Mouse (Mus musculus) natural killer cell, adult 2 months (primary cell): ENCODE results near the gene Itpk1.
"Not testable (repeated sequence)": the region's sequence is repeated elsewhere in the genome, so short reads cannot be mapped to it uniquely, and the experiment has no call there.

Experiments
- DNase-seq, 2 experiments: peaks; one replicate each; pipeline ENCODE4 v3.0.0; 2022; ENCODE audit warnings: low spot score in 2 of 2

Gene Itpk1

GRCm38 (mm10) chr12:102660906-102661651, 43.7 kb downstream of the Itpk1 start:
- no peak for DNase-seq

GRCm38 (mm10) chr12:102653003-102653402, 51.7 kb downstream of the Itpk1 start:
- no peak for DNase-seq

- peak; percentile 56 to 62 for DNase-seq
Measured at GRCm38 (mm10) chr12:102652420-102652819, 52.3 kb downstream of the Itpk1 start.

- no peak for DNase-seq
Measured at GRCm38 (mm10) chr12:102651871-102652270, 52.9 kb downstream of the Itpk1 start.

- no peak for DNase-seq
Measured at GRCm38 (mm10) chr12:102651401-102651800, 53.3 kb downstream of the Itpk1 start.

GRCm38 (mm10) chr12:102650649-102651048, 54.1 kb downstream of the Itpk1 start:
- DNase-seq, result no peak

- peak; percentile 32 to 65 for DNase-seq
Measured at GRCm38 (mm10) chr12:102647839-102648564, 56.7 kb downstream of the Itpk1 start.

GRCm38 (mm10) chr12:102646586-102647260, 58.0 kb downstream of the Itpk1 start:
- DNase-seq, result no peak

GRCm38 (mm10) chr12:102645911-102646585, 58.7 kb downstream of the Itpk1 start:
- DNase-seq, result no peak

GRCm38 (mm10) chr12:102643316-102643715, 61.4 kb downstream of the Itpk1 start:
- DNase-seq, result no peak

GRCm38 (mm10) chr12:102640436-102641163, 64.1 kb downstream of the Itpk1 start:
- no peak for DNase-seq

- no peak for DNase-seq
Measured at GRCm38 (mm10) chr12:102638878-102639277, 65.9 kb downstream of the Itpk1 start.

GRCm38 (mm10) chr12:102637235-102637634, 67.5 kb downstream of the Itpk1 start:
- DNase-seq, result no peak

GRCm38 (mm10) chr12:102634436-102635050, 70.2 kb downstream of the Itpk1 start:
- no peak for DNase-seq

GRCm38 (mm10) chr12:102633083-102633501, 71.6 kb downstream of the Itpk1 start:
- DNase-seq, result no peak

GRCm38 (mm10) chr12:102631690-102632089, 73.0 kb downstream of the Itpk1 start:
- DNase-seq, result no peak

GRCm38 (mm10) chr12:102630471-102630870, 74.3 kb downstream of the Itpk1 start:
- DNase-seq, result not testable (repeated sequence)

- DNase-seq, result peak; percentile 80 to 87
Measured at GRCm38 (mm10) chr12:102628221-102628620, 76.5 kb downstream of the Itpk1 start.

GRCm38 (mm10) chr12:102627545-102627944, 77.2 kb downstream of the Itpk1 start:
- no peak for DNase-seq

GRCm38 (mm10) chr12:102626841-102627240, 77.9 kb downstream of the Itpk1 start:
- no peak for DNase-seq

- no peak for DNase-seq
Measured at GRCm38 (mm10) chr12:102625717-102626116, 79.0 kb downstream of the Itpk1 start.
